Mouse (Mus musculus) ES-Bruce4 (cell line): ENCODE measurements around the gene Gucy2f.

Experiments
- CTCF ChIP-seq: IDR thresholded peaks from one replicate; pipeline ENCODE4 v1.8.1; 2011; ENCODE audit warnings: low read depth, low read length
- EP300 ChIP-seq: IDR thresholded peaks from 2 replicates; pipeline ENCODE4 v1.6.1; 2011; ENCODE audit warnings: low read depth, low read length; ENCODE audit not compliant: insufficient read depth

DNA sequence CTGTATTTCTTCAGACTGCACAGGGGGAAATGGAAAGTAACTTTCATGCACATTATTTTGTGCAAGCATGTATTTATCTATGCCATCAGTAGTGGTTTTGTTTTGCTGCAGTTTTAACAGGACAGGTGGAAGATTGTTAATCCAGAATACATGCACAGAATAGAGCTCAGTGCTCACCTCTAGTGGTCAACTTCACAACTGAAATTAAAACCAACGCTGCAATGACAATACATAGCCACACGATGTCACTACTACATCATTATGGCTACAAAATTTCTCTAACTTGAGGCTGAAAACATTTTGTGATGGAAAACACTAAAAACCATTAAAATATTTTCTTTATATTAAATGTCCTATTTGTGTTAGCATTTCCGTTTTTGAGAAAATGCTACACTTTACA, 3.6 kb upstream of the Gucy2f start:
- no peak for TF ChIP-seq EP300
- peak; percentile 5 for TF ChIP-seq CTCF
